Mouse (Mus musculus): ENCODE measurements around the gene Abca8a.
A peak's percentile ranks its signal among the peaks of the same experiment; 100 is the strongest.

The Abca8a gene

GRCm38 (mm10) chr11:110095858-110096257 is at the start of gene Abca8a:
Abca8a (minus strand) TSS chr11:110095978.
- no peak for DNase-seq (ENCODE audit: low spot score)

DNA sequence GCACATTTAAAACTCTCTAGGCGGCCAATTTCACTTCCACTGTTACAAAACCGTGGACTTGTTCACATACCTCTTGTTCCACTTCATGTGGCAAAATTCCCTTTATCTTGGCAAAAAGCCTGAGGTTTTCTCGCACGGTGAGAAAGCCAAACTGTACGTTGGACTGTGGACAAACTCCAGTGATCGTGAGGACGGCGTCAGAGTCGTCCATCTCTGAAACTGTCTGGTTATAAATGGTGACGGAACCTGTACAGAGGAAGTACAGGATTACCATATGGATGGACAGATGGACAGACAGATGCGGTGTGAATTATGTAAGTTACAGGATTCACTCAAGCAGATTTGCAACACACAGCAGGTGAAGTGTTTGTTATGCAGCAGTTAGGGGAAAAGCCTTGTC is 49.6 kb upstream of the Abca8a start:
- no peak for DNase-seq (ENCODE audit: low spot score)

- no peak for DNase-seq (ENCODE audit: low spot score)
Measured at GRCm38 (mm10) chr11:110130760-110131159, 35.0 kb upstream of the Abca8a start.

GRCm38 (mm10) chr11:110111137-110111536 is 15.4 kb upstream of the Abca8a start:
- no peak for DNase-seq (ENCODE audit: low spot score)

DNA sequence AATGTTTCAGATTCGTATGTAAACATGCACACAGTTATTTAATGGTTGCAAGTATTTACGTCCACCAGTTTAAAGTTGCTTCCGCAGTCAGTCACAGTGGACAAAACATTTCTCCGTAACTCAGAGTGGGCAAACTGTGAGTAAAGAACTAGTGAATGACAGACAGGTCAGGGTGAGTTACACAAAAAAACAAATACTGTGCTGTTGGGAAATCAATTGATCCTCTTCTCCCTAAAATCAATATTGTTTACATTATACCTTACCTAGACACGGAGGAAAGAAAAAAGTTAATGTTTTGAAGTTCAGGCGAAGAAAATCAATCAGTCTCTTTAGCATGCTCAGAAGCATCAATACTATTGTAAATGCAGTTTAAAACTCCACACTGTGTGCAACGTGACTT is 5.7 kb upstream of the Abca8a start:
- DNase-seq (ENCODE audit: low spot score), result no peak

DNA sequence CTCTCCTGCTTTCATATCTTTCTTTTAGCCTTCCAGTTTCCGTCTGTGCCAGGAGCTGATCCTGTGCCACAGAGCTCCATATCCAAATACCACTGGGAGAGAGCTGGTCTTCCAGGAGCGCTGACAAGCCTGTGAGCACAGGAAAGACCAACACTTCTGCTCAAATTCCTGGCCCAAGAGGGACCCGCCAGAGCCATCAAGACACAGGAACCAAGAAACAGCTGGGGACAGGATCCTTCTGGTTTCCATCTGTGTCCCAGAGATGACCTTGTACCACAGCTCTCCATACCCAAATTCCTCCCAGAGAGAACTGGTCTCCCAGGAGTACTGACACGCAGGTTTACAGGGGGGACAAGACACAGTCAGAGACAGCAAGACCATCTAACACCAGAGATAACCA is 3.1 kb upstream of the Abca8a start:
- no peak for DNase-seq (ENCODE audit: low spot score)

- DNase-seq (ENCODE audit: low spot score), result no peak
Measured at GRCm38 (mm10) chr11:110097465-110097864, 1.7 kb upstream of the Abca8a start.

DNA sequence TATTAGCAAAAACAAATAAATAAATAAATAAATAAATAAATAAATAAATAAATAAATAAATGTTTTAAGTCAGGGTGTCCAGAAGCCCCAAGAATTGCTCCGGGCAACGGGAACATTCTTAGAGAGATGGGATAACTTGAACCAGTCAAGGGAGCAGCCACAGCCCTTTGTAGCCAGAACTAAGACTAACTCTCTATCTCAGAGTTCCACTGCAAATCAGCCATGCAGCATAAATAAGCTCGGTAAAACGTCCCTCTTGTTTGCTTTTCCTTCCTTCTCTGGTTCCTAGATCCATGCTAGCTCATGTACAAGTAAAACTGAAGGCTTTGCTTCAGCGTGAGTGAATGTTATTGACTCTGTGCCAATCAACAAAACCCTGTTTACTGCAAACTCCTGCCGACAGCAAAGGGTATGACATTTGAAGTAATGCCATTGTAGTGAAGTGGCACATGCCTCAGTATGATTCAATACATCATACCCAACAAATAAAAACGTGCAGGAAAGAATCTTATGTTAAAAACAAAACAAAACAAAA is 865 bp downstream of the Abca8a start:
- DNase-seq (ENCODE audit: low spot score), result no peak

- DNase-seq (ENCODE audit: low spot score), result no peak
Measured at GRCm38 (mm10) chr11:110094236-110094635, 1.5 kb downstream of the Abca8a start.

DNA sequence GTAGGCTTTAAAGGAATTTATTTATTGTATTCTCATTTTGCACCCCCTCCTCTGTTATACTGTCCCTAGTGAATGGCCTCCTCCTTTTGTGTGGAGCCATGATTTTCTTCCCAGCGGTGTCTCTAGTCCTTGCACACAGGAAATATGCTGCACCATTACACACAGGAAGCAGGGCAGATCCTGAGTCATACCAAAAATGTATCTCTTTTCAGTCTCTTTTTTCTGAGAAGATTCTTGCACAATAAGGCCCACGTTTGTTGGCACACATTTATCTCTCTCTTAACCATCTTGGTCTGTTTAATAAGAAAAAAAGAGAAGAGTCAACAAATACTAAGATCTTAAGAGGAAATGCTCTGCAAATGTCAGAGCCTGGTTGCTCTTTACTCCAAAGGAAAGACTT is 4.5 kb downstream of the Abca8a start:
- no peak for DNase-seq (ENCODE audit: low spot score)

GRCm38 (mm10) chr11:110072158-110072557 is 23.6 kb downstream of the Abca8a start:
- DNase-seq (ENCODE audit: low spot score), result peak; percentile 17

GRCm38 (mm10) chr11:110061032-110061431 is 34.7 kb downstream of the Abca8a start:
- no peak for DNase-seq (ENCODE audit: low spot score)

GRCm38 (mm10) chr11:110060127-110060526 is 35.7 kb downstream of the Abca8a start:
- DNase-seq (ENCODE audit: low spot score), result peak; percentile 64

GRCm38 (mm10) chr11:110053681-110054080 is 42.1 kb downstream of the Abca8a start:
- DNase-seq (ENCODE audit: low spot score), result no peak

GRCm38 (mm10) chr11:110037795-110038194 is 58.0 kb downstream of the Abca8a start:
- DNase-seq (ENCODE audit: low spot score), result no peak

DNA sequence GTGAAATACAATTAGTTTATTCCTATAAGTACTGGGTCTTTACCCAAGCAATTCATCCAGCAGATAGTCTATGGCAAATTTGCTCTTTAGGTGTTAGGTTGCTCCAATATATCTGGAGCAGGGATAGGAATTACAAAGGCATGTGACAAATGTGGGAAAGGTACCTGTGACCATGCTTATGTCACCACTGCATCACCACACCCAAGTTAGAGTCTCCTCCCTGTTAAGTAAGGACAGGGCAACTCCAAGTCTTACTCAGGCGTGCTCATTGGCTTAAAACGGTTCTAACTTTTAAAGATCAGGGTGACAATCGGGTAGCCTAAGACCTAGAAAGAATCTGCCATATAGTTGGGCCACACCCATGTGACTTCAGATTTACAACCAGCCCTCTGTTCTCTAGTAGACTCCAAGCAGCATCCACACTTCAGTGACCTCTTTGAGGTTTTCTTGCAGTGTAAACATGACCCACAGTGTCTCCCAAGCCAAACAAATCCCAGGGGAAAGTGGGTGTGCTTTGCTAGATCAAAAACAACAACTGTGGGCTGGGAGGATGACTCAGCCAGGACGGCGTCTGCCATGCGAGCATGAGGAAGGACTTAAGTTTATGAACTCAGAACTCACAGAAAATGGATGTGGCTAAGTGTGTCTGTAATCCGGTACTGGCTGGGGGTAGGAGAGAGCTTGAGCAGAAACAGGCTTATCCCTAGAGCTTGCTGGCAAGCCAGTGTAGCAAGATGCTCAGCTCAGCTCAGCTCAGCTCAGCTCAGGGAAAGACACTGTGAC is 66.7 kb downstream of the Abca8a start:
- DNase-seq (ENCODE audit: low spot score), result peak; percentile 15

DNA sequence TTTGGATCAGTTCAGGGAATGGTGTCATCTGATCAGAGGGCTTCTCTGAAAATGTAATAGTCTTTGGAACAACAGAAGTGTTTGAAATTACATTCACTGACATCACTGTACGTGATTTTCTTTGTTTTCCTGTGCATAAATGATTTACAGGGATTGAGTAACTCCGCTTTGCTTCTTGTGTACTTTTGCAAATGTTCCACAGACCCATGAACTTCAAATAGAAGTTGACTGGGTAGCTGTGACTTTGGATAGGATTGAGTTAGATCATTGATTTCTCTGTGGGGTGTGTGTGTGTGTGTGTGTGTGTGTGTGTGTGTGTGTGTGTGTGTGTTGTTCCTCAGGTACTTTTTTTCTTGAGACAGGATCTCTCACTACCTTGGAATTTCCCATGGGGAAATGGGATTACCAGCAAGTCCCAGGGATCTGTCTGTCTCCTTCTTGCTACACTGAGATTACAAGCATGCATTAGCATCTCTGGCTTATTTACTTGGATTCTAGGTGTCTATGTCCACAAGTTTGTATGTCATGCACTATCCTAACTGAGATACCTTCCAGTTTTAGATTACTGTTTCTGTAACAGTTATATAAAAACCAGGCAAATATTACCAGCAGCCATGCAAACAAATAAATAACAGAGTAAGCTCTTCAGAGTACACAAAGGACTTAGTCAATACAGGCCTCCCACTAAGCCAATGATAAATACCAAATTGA is 84.8 kb downstream of the Abca8a start:
- DNase-seq (ENCODE audit: low spot score), result no peak

DNA sequence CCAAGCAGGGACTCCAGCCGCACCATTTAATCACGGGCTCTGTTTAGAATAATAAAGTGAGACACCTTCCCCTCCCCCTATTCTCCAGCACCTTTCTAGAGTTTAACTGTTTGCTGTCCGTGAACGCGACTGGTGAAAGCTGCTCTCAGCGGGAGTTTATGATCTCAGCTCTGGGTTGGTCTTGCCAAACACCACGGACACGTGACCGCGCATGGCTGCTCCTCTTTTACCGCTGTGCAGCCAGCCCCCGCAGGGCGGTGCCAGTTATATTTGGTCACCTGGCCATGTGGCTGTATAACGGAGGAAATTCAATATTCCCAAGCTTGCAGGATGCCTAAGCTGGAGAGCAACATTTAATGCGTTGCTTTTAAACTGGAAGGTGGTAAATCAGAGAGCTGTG is 100.2 kb downstream of the Abca8a start, which contains the start of gene Abca8b:
Gene Abca8b, minus strand, starts transcription at position 222 of the 400 bp plus-strand sequence.
- DNase-seq (ENCODE audit: low spot score), result peak; percentile 80

GRCm38 (mm10) chr11:109995013-109995412 is 100.8 kb downstream of the Abca8a start:
- peak; percentile 48 for DNase-seq (ENCODE audit: low spot score)

- no peak for DNase-seq (ENCODE audit: low spot score)
Measured at GRCm38 (mm10) chr11:109994014-109994413, 101.8 kb downstream of the Abca8a start.

- no peak for DNase-seq (ENCODE audit: low spot score)
Measured at GRCm38 (mm10) chr11:109991270-109991669, 104.5 kb downstream of the Abca8a start.

DNA sequence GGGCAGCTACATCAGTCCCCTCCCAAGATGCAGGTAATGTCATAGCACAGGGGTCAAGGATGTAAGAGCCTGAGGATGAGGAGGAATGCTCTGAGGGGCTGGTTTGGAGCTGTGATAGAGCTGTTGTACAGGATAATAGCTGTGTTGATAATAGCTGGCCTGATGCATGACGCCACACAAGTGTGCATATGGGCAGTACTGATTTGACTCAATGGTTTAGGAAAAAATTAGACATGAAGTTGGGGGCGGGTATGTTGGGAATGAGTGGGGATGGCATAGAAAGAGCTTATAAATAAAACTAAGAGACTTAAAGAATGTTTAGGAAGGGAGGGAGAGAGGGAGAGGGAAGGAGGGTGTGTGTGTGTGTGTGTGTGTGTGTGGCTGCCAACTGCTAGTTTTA is 105.5 kb downstream of the Abca8a start:
- no peak for DNase-seq (ENCODE audit: low spot score)

DNA sequence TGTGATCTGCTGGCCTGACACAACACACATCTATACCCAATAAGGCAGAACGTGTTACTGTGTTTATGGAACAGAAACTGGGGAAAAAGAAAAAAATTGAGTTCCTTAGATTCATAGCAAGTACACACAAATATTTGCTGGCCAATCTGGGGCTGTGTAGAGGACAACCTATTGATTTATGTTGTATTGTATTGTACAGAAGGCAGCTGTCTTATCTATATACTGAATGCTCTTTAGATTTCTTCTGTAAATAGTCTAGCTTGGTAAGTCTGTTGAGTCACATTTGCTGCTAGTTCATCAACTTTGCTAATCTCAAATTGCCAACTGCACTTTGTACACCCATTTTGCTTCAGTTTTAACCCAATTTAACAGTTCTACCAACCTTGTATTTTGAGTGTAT is 107.6 kb downstream of the Abca8a start:
- no peak for DNase-seq (ENCODE audit: low spot score)

All from yolk sac, embryonic 10.5 days (tissue).